Mouse (Mus musculus) lung, embryonic 16.5 days (tissue): ENCODE results near the gene Olfr552. TPM values are rescaled to one million over a fixed set of nuclear protein-coding genes. Genes with fewer than 3 reads are reported as not detected.

Experiments
- ATAC-seq: fragments of 200-750 bp; cut with Nextera tagmentation; 2 replicates; pipeline ENCODE4 v1.8.0; 2017; ENCODE audit warnings: low read depth, mild to moderate bottlenecking, moderate library complexity
- H3K27ac ChIP-seq: fragments of 300-500 bp; sonication (generic); 2 replicates; pipeline ENCODE4 v1.5.1; 2014; ENCODE audit warnings: mild to moderate bottlenecking, control low read depth, low read length
- H3K27me3 ChIP-seq: fragments of 300-500 bp; sonication (generic); 2 replicates; pipeline ENCODE4 v1.6.1; 2014; ENCODE audit warnings: low read depth, low read length, mixed read lengths; ENCODE audit not compliant: control insufficient read depth, insufficient read depth
- H3K36me3 ChIP-seq: fragments of 300-500 bp; sonication (generic); 2 replicates; pipeline ENCODE4 v1.6.1; 2014; ENCODE audit warnings: low read length; ENCODE audit not compliant: control insufficient read depth, insufficient read depth
- H3K4me1 ChIP-seq: fragments of 300-500 bp; sonication (generic); replicated peaks from 2 replicates; pipeline ENCODE4 v1.6.1; 2014; ENCODE audit warnings: low read length, mixed read lengths; ENCODE audit not compliant: control insufficient read depth, insufficient read depth
- H3K4me2 ChIP-seq: fragments of 300-500 bp; sonication (generic); 2 replicates; pipeline ENCODE4 v1.6.1; 2014; ENCODE audit warnings: low read depth, low read length, control low read depth
- H3K4me3 ChIP-seq: fragments of 300-500 bp; sonication (generic); 2 replicates; pipeline ENCODE4 v1.5.1; 2014; ENCODE audit warnings: mild to moderate bottlenecking, low read length, control low read depth
- H3K9ac ChIP-seq: fragments of 300-500 bp; sonication (generic); 2 replicates; pipeline ENCODE4 v1.6.1; 2014; ENCODE audit warnings: low read length, control low read depth
- H3K9me3 ChIP-seq: fragments of 300-500 bp; sonication (generic); 2 replicates; pipeline ENCODE4 v1.6.1; 2016; ENCODE audit warnings: low read length; ENCODE audit not compliant: control insufficient read depth
- WGBS: fragments of 180-500 bp; shearing (Covaris S2); extraction: QIAGEN DNeasy Blood & Tissue Kit; methylation state at CpG from one replicate; pipeline ENCODE4 v1.1.7; 2014; 5-methylcytosine and 5-hydroxymethylcytosine counted together
- polyA plus RNA-seq: library from polyadenylated mRNA; unstranded; fragments of >200 nt; fragmentation: Nextera tagmentation; extraction: Ambion mirVana; gene quantifications from 2 replicates; pipeline ENCODE4 v1.2.1, GENCODE M21; 2015

Gene Olfr552
- polyA plus RNA-seq = not detected in 2 replicates

- Histone ChIP-seq H3K4me2 (no peak within 1 kb of the TSS), H3K4me1 (no peaks in the 10 kb centered on the region), H3K36me3 (no peaks in the 10 kb centered on the region), H3K9ac (no peak within 1 kb of the TSS), H3K27me3 (no peaks in the 10 kb centered on the region), H3K4me3 (no peak within 1 kb of the TSS), H3K27ac (no peak within 1 kb of the TSS), H3K9me3 (no peaks in the 10 kb centered on the region)
- no peak for ATAC-seq
- 45% methylated on average over 1 of the region's 1 CpGs for WGBS
Observed at GRCm38 (mm10) chr7:102597378-102598031, at the start of gene Olfr552. TSS of gene Olfr552 (plus strand) at chr7:102597770.

GRCm38 (mm10) chr7:102549570-102549969 is 48.0 kb upstream of the Olfr552 start, which contains the start of gene Olfr549:
TSS of gene Olfr549 (plus strand) at chr7:102549870.
- no peaks in the 10 kb centered on the region for H3K4me1 ChIP-seq
- no peak within 1 kb of the TSS for H3K27ac ChIP-seq
- no peak within 1 kb of the TSS for H3K4me2 ChIP-seq
- H3K27me3 ChIP-seq = no peaks in the 10 kb centered on the region
- H3K9ac ChIP-seq = no peak within 1 kb of the TSS
- H3K9me3 ChIP-seq = no peaks in the 10 kb centered on the region
- H3K4me3 ChIP-seq = no peak within 1 kb of the TSS
- 84% methylated on average over 3 of the region's 3 CpGs for WGBS
- H3K36me3 ChIP-seq = no peaks in the 10 kb centered on the region
- ATAC-seq = no peak

GRCm38 (mm10) chr7:102553279-102553678 is 44.3 kb upstream of the Olfr552 start:
- H3K27me3 ChIP-seq = no peaks in the 10 kb centered on the region
- 72% methylated on average over 3 of the region's 3 CpGs for WGBS
- no peak overlapping the region for H3K9ac ChIP-seq
- ATAC-seq = no peak
- no peak overlapping the region for H3K4me3 ChIP-seq
- H3K36me3 ChIP-seq = no peaks in the 10 kb centered on the region
- no peaks in the 10 kb centered on the region for H3K9me3 ChIP-seq
- H3K27ac ChIP-seq = no peak overlapping the region
- no peaks in the 10 kb centered on the region for H3K4me1 ChIP-seq
- no peak overlapping the region for H3K4me2 ChIP-seq

- Histone ChIP-seq H3K4me2 (peak within 1 kb of the TSS; percentile 76), H3K27ac (peak within 1 kb of the TSS; percentile 36; the same call in 1 of the 2 replicates), H3K27me3 (no peaks in the 10 kb centered on the region), H3K9me3 (no peaks in the 10 kb centered on the region), H3K9ac (peak within 1 kb of the TSS; percentile 77), H3K4me3 (peak within 1 kb of the TSS; percentile 67), H3K36me3 (no peaks in the 10 kb centered on the region), H3K4me1 (0 out of 2 replicates have a peak, but pooled peaks cover 2% of the 10 kb centered on the region)
- WGBS = 16% methylated on average over 10 of the region's 10 CpGs
- ATAC-seq = peak; percentile 99
Observed at GRCm38 (mm10) chr7:102564999-102565997, 32.3 kb upstream of the Olfr552 start, which contains the start of gene Trim21. TSS of gene Trim21 (minus strand) at chr7:102565486.

- Histone ChIP-seq H3K27ac (no peak overlapping the region), H3K4me2 (no peak overlapping the region), H3K4me3 (no peak overlapping the region), H3K27me3 (no peaks in the 10 kb centered on the region), H3K9me3 (no peaks in the 10 kb centered on the region), H3K4me1 (0 out of 2 replicates have a peak, but pooled peaks cover 2% of the 10 kb centered on the region), H3K9ac (no peak overlapping the region), H3K36me3 (no peaks in the 10 kb centered on the region)
- ATAC-seq = no peak
- WGBS = 78% methylated on average over 4 of the region's 4 CpGs
Observed at GRCm38 (mm10) chr7:102566219-102566618, 31.4 kb upstream of the Olfr552 start.

GRCm38 (mm10) chr7:102571142-102571541 is 26.4 kb upstream of the Olfr552 start, which contains the start of gene Olfr550:
TSS of gene Olfr550 (plus strand) at chr7:102571442.
- Histone ChIP-seq H3K27ac (no peak within 1 kb of the TSS), H3K4me3 (no peak within 1 kb of the TSS), H3K4me1 (no peaks in the 10 kb centered on the region), H3K9ac (no peak within 1 kb of the TSS), H3K27me3 (no peaks in the 10 kb centered on the region), H3K9me3 (no peaks in the 10 kb centered on the region), H3K4me2 (no peak within 1 kb of the TSS), H3K36me3 (no peaks in the 10 kb centered on the region)
- 79% methylated on average over 8 of the region's 8 CpGs for WGBS
- ATAC-seq = no peak

GRCm38 (mm10) chr7:102573174-102573830 is 24.3 kb upstream of the Olfr552 start:
- Histone ChIP-seq H3K9ac (no peak overlapping the region), H3K4me3 (no peak overlapping the region), H3K9me3 (no peaks in the 10 kb centered on the region), H3K27ac (no peak overlapping the region), H3K4me2 (no peak overlapping the region), H3K36me3 (no peaks in the 10 kb centered on the region), H3K4me1 (no peaks in the 10 kb centered on the region), H3K27me3 (no peaks in the 10 kb centered on the region)
- no peak for ATAC-seq
- 53% methylated on average over 3 of the region's 3 CpGs for WGBS

- Histone ChIP-seq H3K4me3 (no peak overlapping the region), H3K4me1 (no peaks in the 10 kb centered on the region), H3K27ac (no peak overlapping the region), H3K9me3 (no peaks in the 10 kb centered on the region), H3K27me3 (no peaks in the 10 kb centered on the region), H3K9ac (no peak overlapping the region), H3K36me3 (no peaks in the 10 kb centered on the region), H3K4me2 (no peak overlapping the region)
- no peak for ATAC-seq
- WGBS = 57% methylated on average over 6 of the region's 6 CpGs
Observed at GRCm38 (mm10) chr7:102575998-102576397, 21.6 kb upstream of the Olfr552 start.
